Mouse (Mus musculus): ENCODE results near the gene Thnsl1.
"Not testable (repeated sequence)": the region's sequence is repeated elsewhere in the genome, so short reads cannot be mapped to it uniquely, and the experiment has no call there.

The Thnsl1 gene

GRCm38 (mm10) chr2:21235844-21236386 lies 30.4 kb downstream of the Thnsl1 start:
- no peak for DNase-seq (ENCODE audit: low read depth, low spot score)

GRCm38 (mm10) chr2:21236846-21237245 lies 31.3 kb downstream of the Thnsl1 start:
- DNase-seq (ENCODE audit: low read depth, low spot score), result no peak

- DNase-seq (ENCODE audit: low read depth, low spot score), result not testable (repeated sequence)
Measured at GRCm38 (mm10) chr2:21244104-21244503, 38.6 kb downstream of the Thnsl1 start.

DNA sequence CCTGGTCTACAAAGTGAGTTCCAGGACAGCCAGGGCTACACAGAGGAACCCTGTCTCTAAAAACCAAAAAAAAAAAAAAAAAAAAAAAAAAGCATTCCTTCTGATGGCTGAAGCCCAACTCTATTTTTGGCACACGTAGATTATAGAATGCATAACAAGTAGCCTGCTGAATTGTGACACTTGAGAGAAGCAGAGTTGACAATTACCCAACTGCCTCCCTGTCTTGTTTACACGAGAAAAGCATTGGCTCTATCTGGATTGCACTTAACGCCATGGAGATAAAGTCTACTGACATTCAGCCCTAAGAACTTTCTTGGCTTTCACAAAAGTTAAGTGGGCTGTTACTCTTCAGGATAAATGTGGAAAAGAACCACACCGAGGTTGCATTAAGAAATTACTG lies 39.5 kb downstream of the Thnsl1 start:
- no peak for DNase-seq (ENCODE audit: low read depth, low spot score)

DNA sequence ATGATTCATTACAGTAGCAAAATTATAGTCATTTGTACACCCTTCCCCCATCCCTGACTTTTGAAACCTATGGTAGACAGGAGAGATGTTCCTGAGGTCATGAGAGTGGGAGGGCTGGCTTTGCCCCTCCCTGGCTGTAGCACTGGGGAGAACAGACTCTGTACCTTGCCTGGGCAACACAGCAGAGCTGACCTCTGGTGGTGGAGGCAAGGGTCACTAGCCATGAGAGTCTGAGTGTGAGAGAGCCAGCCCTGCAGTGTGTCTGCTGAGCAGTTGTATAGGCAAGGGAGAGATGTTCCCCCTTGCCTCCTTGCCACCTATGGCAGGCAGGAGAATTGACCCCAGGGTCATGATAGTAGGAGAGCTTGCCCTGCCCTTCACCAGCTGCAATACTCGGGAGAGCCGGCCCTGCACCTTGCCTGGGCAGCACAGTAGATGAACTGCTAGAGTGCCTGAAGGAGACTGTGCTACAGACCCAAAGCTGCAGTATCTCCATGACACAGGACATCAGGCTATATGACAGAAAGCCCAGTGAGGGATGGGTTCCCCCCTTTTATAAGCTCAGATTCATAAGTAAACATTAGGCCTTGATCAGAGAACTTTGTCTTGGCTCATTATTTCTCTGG lies 40.1 kb downstream of the Thnsl1 start:
- no peak for DNase-seq (ENCODE audit: low read depth, low spot score)

DNA sequence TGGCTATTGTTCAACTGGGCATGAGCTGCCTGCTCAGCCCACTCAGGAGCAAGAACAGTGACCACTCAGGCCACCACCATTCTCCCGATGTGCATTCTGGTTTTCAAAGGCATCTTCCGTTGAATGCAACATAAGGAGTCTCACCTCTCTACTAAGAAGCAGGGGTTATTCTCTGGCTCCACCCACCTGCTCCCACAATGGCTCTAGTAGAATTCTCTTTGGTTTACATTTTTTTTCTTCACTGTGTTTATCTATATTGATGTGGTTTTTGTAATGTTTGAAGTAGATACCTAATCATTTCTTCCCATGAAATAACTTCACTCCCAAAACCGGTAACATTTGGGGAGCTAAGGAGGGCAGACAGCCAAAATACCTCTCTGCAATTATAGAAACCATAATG lies 48.1 kb downstream of the Thnsl1 start:
- no peak for DNase-seq (ENCODE audit: low read depth, low spot score)

DNA sequence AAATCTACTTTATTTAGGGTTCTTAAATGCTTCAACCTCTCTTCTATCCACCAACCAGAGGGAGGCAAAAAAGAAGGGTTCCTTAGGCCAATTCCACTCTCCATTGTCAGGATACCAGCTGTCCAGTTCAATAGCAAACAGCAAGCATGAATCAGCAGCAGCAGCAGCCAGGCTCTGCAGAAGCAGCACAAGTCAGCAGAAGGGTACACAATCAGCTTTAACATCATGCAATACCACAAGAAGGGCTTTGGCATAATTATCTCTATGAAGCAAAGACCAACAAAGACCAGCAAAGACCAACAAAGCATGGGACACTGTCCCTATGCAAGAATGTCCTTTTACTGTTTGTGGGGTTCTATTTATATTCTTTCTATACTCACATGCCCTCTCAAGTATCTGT lies 48.8 kb downstream of the Thnsl1 start:
- DNase-seq (ENCODE audit: low read depth, low spot score), result no peak

GRCm38 (mm10) chr2:21258281-21258680 lies 52.8 kb downstream of the Thnsl1 start:
- no peak for DNase-seq (ENCODE audit: low read depth, low spot score)

DNA sequence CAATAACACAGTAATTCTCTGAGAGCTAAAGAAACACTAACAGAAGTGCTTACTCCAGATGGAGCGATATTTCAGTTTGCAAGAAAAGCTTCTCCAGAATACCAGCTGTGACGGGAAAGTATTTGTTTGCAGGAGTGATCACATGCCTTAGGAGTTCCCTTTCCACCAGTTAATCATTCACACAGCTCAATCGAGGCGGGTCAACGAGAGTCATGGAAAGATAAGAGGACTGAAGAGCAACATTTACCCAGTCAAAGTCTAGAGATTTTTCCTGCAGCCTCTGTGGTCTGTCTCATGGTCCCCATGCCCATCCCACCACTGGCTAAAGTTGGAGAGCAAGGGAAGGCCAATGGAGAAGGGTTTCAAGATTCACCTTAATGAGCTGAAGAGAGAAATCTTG lies 53.6 kb downstream of the Thnsl1 start:
- no peak for DNase-seq (ENCODE audit: low read depth, low spot score)

- DNase-seq (ENCODE audit: low read depth, low spot score), result no peak
Measured at GRCm38 (mm10) chr2:21260060-21260459, 54.5 kb downstream of the Thnsl1 start.

DNA sequence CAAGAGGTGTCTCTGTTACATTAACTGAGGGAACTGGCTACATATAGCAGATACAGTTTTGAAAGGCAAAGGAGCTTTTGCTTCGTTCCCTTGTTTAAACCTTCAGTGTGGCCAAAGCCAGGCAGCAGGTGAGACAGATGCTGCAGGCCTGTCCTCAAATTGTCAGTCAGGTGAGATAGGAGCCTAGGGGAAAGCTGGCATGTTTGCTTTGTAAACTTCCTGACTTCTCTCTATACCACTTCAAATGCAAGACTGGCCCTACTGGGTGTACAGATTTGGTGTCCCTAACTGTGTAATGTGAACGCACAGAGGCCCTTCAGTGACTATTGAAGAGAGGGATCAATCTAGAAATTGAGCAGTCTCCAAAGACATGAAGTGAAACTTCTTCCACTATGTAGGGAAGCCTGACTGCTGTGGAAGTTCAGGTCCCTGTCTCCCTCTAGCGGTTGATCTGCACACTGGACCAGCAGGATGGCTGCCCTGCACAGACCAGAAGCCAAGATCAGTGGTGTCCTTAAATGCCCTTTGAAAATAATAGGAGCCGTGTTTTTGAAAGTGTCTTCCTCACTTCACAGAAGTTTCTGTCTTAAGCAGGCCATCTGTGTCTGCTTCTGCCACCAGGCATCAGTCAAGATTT lies 56.0 kb downstream of the Thnsl1 start:
- DNase-seq (ENCODE audit: low read depth, low spot score), result peak; percentile 76

DNA sequence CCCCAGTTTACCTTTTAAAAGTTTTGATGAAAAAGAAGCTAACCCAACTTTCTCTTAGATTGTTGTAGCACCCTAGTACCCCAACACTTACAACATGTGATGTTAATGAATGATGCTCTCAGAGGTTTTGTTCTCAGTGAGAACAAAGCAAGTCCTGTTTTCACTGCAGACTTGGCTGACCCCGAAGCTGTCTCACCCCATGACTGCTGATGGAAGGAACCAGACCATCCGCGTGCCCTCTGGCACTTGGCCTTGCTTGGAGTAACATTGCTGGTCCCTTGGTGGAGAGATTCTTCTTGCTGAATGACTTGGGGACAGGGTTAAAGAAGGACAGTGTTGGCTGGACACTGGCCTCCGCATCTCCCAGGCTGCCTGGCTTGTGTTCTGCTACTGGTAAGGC lies 58.5 kb downstream of the Thnsl1 start:
- DNase-seq (ENCODE audit: low read depth, low spot score), result no peak
